Comparison of ENCODE assay signal across 9 mouse cellular contexts in the genomic region with DNA sequence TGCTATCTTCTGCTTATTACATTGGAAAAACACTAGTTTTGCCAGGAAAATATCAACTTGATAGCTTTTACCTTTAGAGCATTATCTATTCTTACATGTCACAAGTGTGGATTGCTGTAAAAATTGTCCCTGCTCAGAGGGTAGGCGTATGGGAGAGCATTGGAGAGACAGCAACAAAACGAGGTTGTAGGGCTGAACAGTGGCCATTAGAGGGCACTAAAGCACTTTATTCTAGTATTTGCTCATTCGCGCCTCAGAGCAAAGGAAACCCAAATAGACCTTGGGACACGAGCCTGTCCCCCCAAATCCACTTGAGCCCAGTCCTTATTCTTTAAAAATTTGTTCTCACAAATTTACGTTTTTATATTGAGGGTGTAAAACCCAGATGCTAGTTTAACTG. TPM values are rescaled to one million over a fixed set of nuclear protein-coding genes. Genes with fewer than 3 reads are reported as not detected.
A peak's percentile ranks its signal among the peaks of the same experiment; 100 is the strongest.
DNase-seq lines count a peak whose midpoint lies in the region; ATAC-seq and TF ChIP-seq lines count a peak whose summit lies in the region.
"Had no signal": no experiment of that assay in that cellular context is flagged by ENCODE, and none has a peak within 500 bp of the region (broad histone marks: within the 10 kb centered on the region; RNA-seq: fewer than 3 reads in every experiment).

No protein-coding gene starts in this region.

- intact Hi-C loops in heart, postnatal 14 days (cut with DNase I), result no loop called here

- peak; percentile 69 for TF ChIP-seq CTCF in lung, embryonic 14.5 days (IDR thresholded peaks at IDR 0.05; ENCODE audit: low read depth)

- H3K9me3 ChIP-seq in lung, embryonic 14.5 days (ENCODE audit: low read depth, low read length), result no peaks in the 10 kb centered on the region

- DNase-seq in gastrocnemius, postnatal 10 days, result peak; percentile 6
- no peak for DNase-seq in gastrocnemius, adult 8-10 months (ENCODE audit: low spot score in 2 of 2)
- peak; percentile 60 for DNase-seq in ZHBTc4 (ENCODE audit: low read depth, low spot score)
- DNase-seq in cerebellum, postnatal 25 days, result peak; percentile 54 to 75
- peak; percentile 10 to 43 for DNase-seq in heart, postnatal 14 days
- DNase-seq in layer of hippocampus, adult 18-20 months (ENCODE audit: low spot score in 2 of 2), result peak; percentile 44 to 80
- DNase-seq in lung, embryonic 14.5 days, result peak; percentile 86
- peak; percentile 76 for DNase-seq in right cerebral cortex, adult 2 months (ENCODE audit: low spot score in 2 of 2)

- H3K27ac ChIP-seq in lung, embryonic 14.5 days (ENCODE audit: low read depth), result no peak overlapping the region
- H3K27ac ChIP-seq: macrophage had no signal

- no peak overlapping the region for H3K4me3 ChIP-seq in lung, embryonic 14.5 days (ENCODE audit: low read depth, low read length)

- peak; percentile 69; the same call in 1 of the 2 replicates for ATAC-seq in lung, embryonic 14.5 days (ENCODE audit: insufficient read depth)

- H3K9ac ChIP-seq in lung, embryonic 14.5 days, result no peak overlapping the region

- H3K36me3 ChIP-seq in lung, embryonic 14.5 days (ENCODE audit: insufficient read depth), result no peaks in the 10 kb centered on the region

- no peaks in the 10 kb centered on the region for H3K4me1 ChIP-seq in lung, embryonic 14.5 days (ENCODE audit: insufficient read depth)

- no peaks in the 10 kb centered on the region for H3K27me3 ChIP-seq in lung, embryonic 14.5 days (ENCODE audit: insufficient read depth, low read length)

- 7% methylated on average over 6 of the region's 6 CpGs for WGBS in lung, embryonic 14.5 days

- H3K4me2 ChIP-seq in lung, embryonic 14.5 days, result no peak overlapping the region

RNA-seq across cellular contexts. Expression of a gene that starts 0.9 kb away (rescaled TPM):
- total RNA-seq in gastrocnemius, postnatal 10 days (2021), result not detected
- not detected for total RNA-seq in gastrocnemius, adult 8-10 months (2022)
- not detected for total RNA-seq in heart, postnatal 14 days (2021)
- under 1 TPM; 0.30 TPM for total RNA-seq in layer of hippocampus, adult 18-20 months (2021)
- 0.07 TPM in 1 of 2 replicates, not detected in the other for polyA plus RNA-seq in lung, embryonic 14.5 days (2014; fragmentation: Nextera tagmentation; extraction: Ambion mirVana)

Comparison
In these comparisons a context has a peak if more than half of its experiments do, and no peak if none do; other contexts are left out.
1. DNase-seq: peak in gastrocnemius, postnatal 10 days (single experiment), ZHBTc4 (single experiment), cerebellum, postnatal 25 days (2 of 2), heart, postnatal 14 days (2 of 2), layer of hippocampus, adult 18-20 months (2 of 2), lung, embryonic 14.5 days (single experiment) and right cerebral cortex, adult 2 months (2 of 2); none in gastrocnemius, adult 8-10 months (0 of 2).